Mouse (Mus musculus) thymus, adult 2 months (tissue): ENCODE measurements around the gene Rpia.

ENCODE experiments used
- CTCF ChIP-seq: fragments of 200-500 bp; IDR thresholded peaks from 2 replicates; pipeline ENCODE4 v1.5.1; 2012; ENCODE audit warnings: mild to moderate bottlenecking, control low read depth, low read length, moderate library complexity, borderline replicate concordance; ENCODE audit not compliant: control insufficient read depth, poor library complexity, insufficient read depth; ENCODE audit errors: extremely low read depth
- POLR2A ChIP-seq: fragments of 200-500 bp; IDR thresholded peaks from 2 replicates; pipeline ENCODE4 v1.6.1; 2012; ENCODE audit warnings: mild to moderate bottlenecking, low read length, control low read depth, moderate library complexity; ENCODE audit not compliant: control insufficient read depth, poor library complexity, insufficient read depth; ENCODE audit errors: extremely low read depth

DNA sequence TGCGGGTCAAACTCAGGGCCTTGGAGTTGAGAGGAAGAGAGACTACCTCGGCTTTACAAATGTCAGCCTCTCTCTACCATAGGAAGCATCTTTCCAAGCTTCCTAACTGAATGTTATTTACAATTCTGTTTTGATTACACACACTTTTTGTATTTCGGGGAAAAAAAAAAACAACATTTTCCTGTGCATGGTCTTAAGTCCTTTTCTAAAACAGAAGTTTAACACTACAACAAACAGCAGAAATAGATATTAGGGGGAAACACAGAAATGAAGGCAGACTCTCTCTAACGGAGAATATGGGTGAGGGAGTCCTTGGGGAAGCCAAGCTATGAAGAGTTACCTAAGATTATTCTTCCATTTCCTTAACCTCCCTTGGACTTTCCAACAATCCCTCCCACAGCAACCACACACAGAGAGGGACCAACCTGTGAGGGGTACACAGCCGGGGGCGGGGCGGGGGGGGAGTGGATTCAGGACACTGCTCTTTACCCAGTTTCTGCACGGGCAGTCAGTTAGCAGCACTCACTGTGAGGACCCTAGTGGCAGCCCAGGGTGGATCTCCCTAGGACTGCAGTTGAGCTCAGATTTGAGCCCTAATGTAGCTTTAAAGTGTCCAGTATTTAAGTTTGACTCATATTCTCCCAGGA, 40.7 kb downstream of the Rpia start:
- TF ChIP-seq POLR2A = no peak
- TF ChIP-seq CTCF = no peak
